In genomic region chr10:116721986-116722385, GRCm38 (mm10) we compare ENCODE assay signal across 28 mouse cellular contexts.
"Had no signal": no experiment of that assay in that cellular context is flagged by ENCODE, and none has a peak within 500 bp of the region (broad histone marks: within the 10 kb centered on the region; RNA-seq: fewer than 3 reads in every experiment).

No protein-coding gene starts in this region.

- H3K9me3 ChIP-seq: embryonic facial prominence, embryonic 10.5 days; embryonic facial prominence, embryonic 12.5 days; embryonic facial prominence, embryonic 13.5 days; embryonic facial prominence, embryonic 15.5 days; forebrain, embryonic 10.5 days; forebrain, embryonic 12.5 days; forebrain, embryonic 13.5 days; forebrain, embryonic 15.5 days had no signal

- H3K4me1 ChIP-seq: embryonic facial prominence, embryonic 10.5 days; embryonic facial prominence, embryonic 13.5 days; embryonic facial prominence, embryonic 15.5 days; forebrain, embryonic 10.5 days; forebrain, embryonic 12.5 days; forebrain, embryonic 13.5 days had no signal

- H3K4me2 ChIP-seq: embryonic facial prominence, embryonic 12.5 days; embryonic facial prominence, embryonic 13.5 days; embryonic facial prominence, embryonic 15.5 days; forebrain, embryonic 12.5 days; forebrain, embryonic 13.5 days; forebrain, embryonic 15.5 days had no signal

- H3K36me3 ChIP-seq: embryonic facial prominence, embryonic 10.5 days; embryonic facial prominence, embryonic 12.5 days; embryonic facial prominence, embryonic 13.5 days; embryonic facial prominence, embryonic 15.5 days; forebrain, embryonic 10.5 days; forebrain, embryonic 12.5 days; forebrain, embryonic 15.5 days had no signal

- DNase-seq: cerebellum, adult 18-20 months; cerebellum, adult 2 months; cerebellum, adult 8-10 months; cerebellum, adult 9-10 months; cerebellum, adult 9-11 months; cerebellum, postnatal 10 days; cerebellum, postnatal 14 days; cerebellum, postnatal 25 days; cerebellum, postnatal 36 days; embryo, embryonic 11 days; forebrain, postnatal 0 days; gastrocnemius, adult 2 months; gastrocnemius, postnatal 10 days; gastrocnemius, postnatal 14 days; gastrocnemius, postnatal 25 days; gastrocnemius, postnatal 36 days; heart, adult 11 months had no signal

- H3K9ac ChIP-seq: embryonic facial prominence, embryonic 12.5 days; embryonic facial prominence, embryonic 13.5 days; embryonic facial prominence, embryonic 15.5 days; forebrain, embryonic 12.5 days; forebrain, embryonic 13.5 days; forebrain, embryonic 15.5 days; forebrain, postnatal 0 days had no signal

- ATAC-seq: forebrain, embryonic 13.5 days; forebrain, embryonic 14.5 days; forebrain, embryonic 15.5 days; forebrain, embryonic 16.5 days; forebrain, postnatal 0 days had no signal

- H3K27me3 ChIP-seq: embryonic facial prominence, embryonic 12.5 days; embryonic facial prominence, embryonic 13.5 days; embryonic facial prominence, embryonic 15.5 days; forebrain, embryonic 12.5 days; forebrain, embryonic 13.5 days; forebrain, embryonic 15.5 days had no signal

- H3K4me3 ChIP-seq: embryonic facial prominence, embryonic 10.5 days; embryonic facial prominence, embryonic 12.5 days; embryonic facial prominence, embryonic 13.5 days; embryonic facial prominence, embryonic 15.5 days; erythroblast, embryonic 14.5 days; forebrain, embryonic 10.5 days; forebrain, embryonic 12.5 days; forebrain, embryonic 13.5 days; forebrain, embryonic 15.5 days; gastrocnemius, adult 2 months had no signal

- H3K27ac ChIP-seq: embryonic facial prominence, embryonic 10.5 days; embryonic facial prominence, embryonic 12.5 days; embryonic facial prominence, embryonic 13.5 days; embryonic facial prominence, embryonic 15.5 days; forebrain, embryonic 10.5 days; forebrain, embryonic 12.5 days; forebrain, embryonic 13.5 days; forebrain, embryonic 15.5 days; gastrocnemius, adult 2 months had no signal
